Mouse (Mus musculus) stomach, postnatal 0 days (tissue): ENCODE data around the gene Irf2bp2.

ENCODE experiments used
- CTCF ChIP-seq: IDR thresholded peaks from 2 replicates; pipeline ENCODE4 v1.5.1; 2016; ENCODE audit warnings: antibody characterized with exemption, low read depth, mild to moderate bottlenecking, moderate library complexity
- EP300 ChIP-seq: optimal IDR thresholded peaks from 2 replicates; pipeline ENCODE3; 2016; ENCODE audit warnings: antibody characterized with exemption

DNA sequence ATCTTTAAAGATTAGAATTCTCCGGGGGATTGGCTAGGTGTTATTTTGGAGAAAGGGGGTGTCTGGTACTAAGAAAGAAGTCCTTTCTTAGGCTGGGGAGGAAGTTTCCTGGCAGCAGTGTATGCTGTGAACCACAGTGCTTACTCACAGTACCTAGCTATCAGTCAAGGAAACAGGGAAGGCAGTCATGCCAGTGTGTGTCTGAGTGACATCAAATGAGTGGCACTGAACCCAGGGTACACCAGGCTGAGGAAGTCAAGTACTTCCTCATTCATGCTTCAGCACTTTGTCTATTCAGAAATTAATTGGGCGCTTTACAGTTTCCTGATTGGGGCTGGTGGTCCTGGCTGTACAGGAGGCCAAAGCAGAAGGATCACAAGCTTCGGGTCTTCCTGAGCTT is 34.8 kb upstream of the Irf2bp2 start:
- TF ChIP-seq CTCF: no peak
- no peak for TF ChIP-seq EP300
